Mouse (Mus musculus) limb, embryonic 14.5 days (tissue): ENCODE data around the gene Hdac9. TPM values are rescaled to one million over a fixed set of nuclear protein-coding genes. Genes with fewer than 3 reads are reported as not detected.

Experiments used
- ATAC-seq: fragments of 200-750 bp; cut with Nextera tagmentation; 2 replicates; pipeline ENCODE4 v1.8.0; 2017; ENCODE audit warnings: low read depth, moderate number of reproducible peaks, moderate TSS enrichment; ENCODE audit not compliant: low FRiP score
- DNase-seq: peaks from one replicate; pipeline ENCODE4 v3.0.0-alpha.2; 2015; ENCODE audit warnings: low spot score
- H3K27ac ChIP-seq: fragments of 300-500 bp; sonication (generic); replicated peaks from 2 replicates; pipeline ENCODE4 v1.5.1; 2014; ENCODE audit warnings: low read depth, mild to moderate bottlenecking, low read length, moderate library complexity, mixed read lengths
- H3K27me3 ChIP-seq: fragments of 300-500 bp; sonication (generic); 2 replicates; pipeline ENCODE4 v1.6.1; 2014; ENCODE audit warnings: low read length, mixed read lengths; ENCODE audit not compliant: control insufficient read depth, insufficient read depth
- H3K36me3 ChIP-seq: fragments of 300-500 bp; sonication (generic); 2 replicates; pipeline ENCODE4 v1.6.1; 2014; ENCODE audit warnings: mild to moderate bottlenecking, low read length, moderate library complexity, mixed read lengths; ENCODE audit not compliant: control insufficient read depth, insufficient read depth
- H3K4me1 ChIP-seq: fragments of 300-500 bp; sonication (generic); 2 replicates; pipeline ENCODE4 v1.6.1; 2014; ENCODE audit warnings: antibody characterized with exemption, low read length, mixed read lengths; ENCODE audit not compliant: control insufficient read depth, insufficient read depth
- H3K4me2 ChIP-seq: fragments of 300-500 bp; sonication (generic); replicated peaks from 2 replicates; pipeline ENCODE4 v1.6.1; 2014; ENCODE audit warnings: low read depth, mild to moderate bottlenecking, low read length, moderate library complexity; ENCODE audit not compliant: severe bottlenecking
- H3K4me3 ChIP-seq: fragments of 300-500 bp; sonication (generic); replicated peaks from 2 replicates; pipeline ENCODE4 v1.5.1; 2014; ENCODE audit warnings: low read length
- H3K9ac ChIP-seq: fragments of 300-500 bp; sonication (generic); 2 replicates; pipeline ENCODE4 v1.6.1; 2014; ENCODE audit warnings: mild to moderate bottlenecking, low read depth, low read length, moderate library complexity; ENCODE audit not compliant: severe bottlenecking
- H3K9me3 ChIP-seq: fragments of 300-500 bp; sonication (generic); 2 replicates; pipeline ENCODE4 v1.6.1; 2016; ENCODE audit warnings: low read length; ENCODE audit not compliant: control insufficient read depth
- POLR2A ChIP-seq: fragments of 200-500 bp; IDR thresholded peaks from 2 replicates; pipeline ENCODE4 v1.8.0; 2012; ENCODE audit warnings: inconsistent platforms, mild to moderate bottlenecking, moderate library complexity, borderline replicate concordance; ENCODE audit not compliant: insufficient read depth, insufficient read length; ENCODE audit errors: extremely low read depth
- WGBS: fragments of 180-500 bp; shearing (Covaris S2); extraction: QIAGEN DNeasy Blood & Tissue Kit; methylation state at CpG from one replicate; pipeline ENCODE4 v1.1.7; 2014; 5-methylcytosine and 5-hydroxymethylcytosine counted together
- polyA plus RNA-seq, 2 experiments: library from polyadenylated mRNA; depleted of rRNA in 1 of 2; stranded (reverse) in 1 of 2; unstranded in 1 of 2; fragments of >200 nt; fragmentation: Nextera tagmentation in 1 of 2; extraction: Ambion mirVana in 1 of 2; gene quantifications; 2 replicates each; pipeline versions ENCODE4 v1.2.1 to v1.2.3; 2012 to 2014

The Hdac9 gene
- polyA plus RNA-seq, 2 experiments: 7.8 to 9.7 TPM

- TF ChIP-seq POLR2A: no peak
- WGBS: 20% methylated on average over 14 of the region's 14 CpGs
- H3K9me3 ChIP-seq: no peaks in the 10 kb centered on the region
- DNase-seq (peak; percentile 50), ATAC-seq (peak; percentile 44; the same call in 1 of the 2 replicates)
- peak overlapping the region; percentile 43 for H3K4me2 ChIP-seq
- peaks cover 5% of the 10 kb centered on the region; the same call in 1 of the 2 replicates for H3K4me1 ChIP-seq
- peak overlapping the region; percentile 48 for H3K27ac ChIP-seq
- H3K9ac ChIP-seq: 0 out of 2 replicates have a peak overlapping the region, but pooled peaks have one; percentile 12
- H3K4me3 ChIP-seq: peak overlapping the region; percentile 24
- no peaks in the 10 kb centered on the region for H3K36me3 ChIP-seq
- H3K27me3 ChIP-seq: no peaks in the 10 kb centered on the region
Observed at GRCm38 (mm10) chr12:34714266-34714939, 202.5 kb downstream of the Hdac9 start.

- Histone ChIP-seq H3K9ac (no peak overlapping the region), H3K4me2 (no peak overlapping the region), H3K36me3 (no peaks in the 10 kb centered on the region), H3K9me3 (no peaks in the 10 kb centered on the region), H3K27me3 (no peaks in the 10 kb centered on the region), H3K4me1 (no peaks in the 10 kb centered on the region), H3K4me3 (no peak overlapping the region), H3K27ac (no peak overlapping the region)
- 87% methylated on average over 1 of the region's 1 CpGs for WGBS
- DNase-seq (no peak), ATAC-seq (no peak)
- TF ChIP-seq POLR2A: no peak
Observed at GRCm38 (mm10) chr12:34697981-34698380, 218.9 kb downstream of the Hdac9 start.

GRCm38 (mm10) chr12:34696736-34697135, 220.2 kb downstream of the Hdac9 start:
- Histone ChIP-seq H3K36me3 (no peaks in the 10 kb centered on the region), H3K4me3 (no peak overlapping the region), H3K4me1 (no peaks in the 10 kb centered on the region), H3K27me3 (no peaks in the 10 kb centered on the region), H3K9me3 (no peaks in the 10 kb centered on the region), H3K9ac (no peak overlapping the region), H3K27ac (no peak overlapping the region), H3K4me2 (no peak overlapping the region)
- TF ChIP-seq POLR2A: no peak
- DNase-seq: no peak
- WGBS: 69% methylated on average over 1 of the region's 1 CpGs
- no peak for ATAC-seq

- H3K9me3 ChIP-seq: no peaks in the 10 kb centered on the region
- H3K27me3 ChIP-seq: no peaks in the 10 kb centered on the region
- no peaks in the 10 kb centered on the region; the same call in 1 of the 2 replicates for H3K4me1 ChIP-seq
- no peak overlapping the region for H3K9ac ChIP-seq
- DNase-seq (no peak), ATAC-seq (no peak)
- no peaks in the 10 kb centered on the region for H3K36me3 ChIP-seq
- WGBS: 58% methylated on average over 4 of the region's 4 CpGs
- H3K4me3 ChIP-seq: no peak overlapping the region
- no peak overlapping the region for H3K4me2 ChIP-seq
- TF ChIP-seq POLR2A: no peak
- no peak overlapping the region for H3K27ac ChIP-seq
Observed at GRCm38 (mm10) chr12:34688941-34689340, 228.0 kb downstream of the Hdac9 start.

GRCm38 (mm10) chr12:34683375-34683774, 233.5 kb downstream of the Hdac9 start:
- Histone ChIP-seq H3K36me3 (no peaks in the 10 kb centered on the region), H3K4me2 (no peak overlapping the region; the same call in 1 of the 2 replicates), H3K27ac (no peak overlapping the region), H3K4me3 (no peak overlapping the region), H3K27me3 (no peaks in the 10 kb centered on the region), H3K4me1 (peaks cover 15% of the 10 kb centered on the region; the same call in 1 of the 2 replicates), H3K9ac (no peak overlapping the region), H3K9me3 (no peaks in the 10 kb centered on the region)
- peak; percentile 86 for DNase-seq
- peak; percentile 88 for ATAC-seq
- no peak for TF ChIP-seq POLR2A
- 22% methylated on average over 4 of the region's 4 CpGs for WGBS
